Mouse (Mus musculus): Measurements from ENCODE around the gene Pla2g3.

GRCm38 (mm10) chr11:3458428-3459104, 29.5 kb upstream of the Pla2g3 start:
- TF ChIP-seq CTCF (IDR thresholded peaks at IDR 0.05; ENCODE audit: low read depth, low read length) (no peak), POLR2A (IDR thresholded peaks at IDR 0.05; ENCODE audit: extremely low read depth, insufficient read depth, low read length) (no peak)

Measured in liver, adult 2 months (tissue).